Mouse (Mus musculus) E14TG2a.4 (cell line): ENCODE data around the gene C130032M10Rik.

ENCODE experiments used
- CTCF ChIP-seq: conservative IDR thresholded peaks from 2 replicates; pipeline ENCODE4 v1.5.1; 2014; ENCODE audit warnings: low read length
- NANOG ChIP-seq: IDR thresholded peaks from 2 replicates; pipeline ENCODE4 v1.6.1; 2014; ENCODE audit warnings: borderline replicate concordance, low read length, mixed read lengths
- POU5F1 ChIP-seq: IDR thresholded peaks from 2 replicates; pipeline ENCODE4 v1.6.1; 2014; ENCODE audit warnings: low read length, borderline replicate concordance

- no peak for TF ChIP-seq CTCF
- TF ChIP-seq POU5F1, result no peak
- TF ChIP-seq NANOG, result no peak
Observed at GRCm38 (mm10) chr9:114547643-114548077, 32.2 kb downstream of the C130032M10Rik start.
